Mouse (Mus musculus): ENCODE data around the gene Ghrl.

- TF ChIP-seq CTCF (IDR thresholded peaks at IDR 0.05; ENCODE audit: extremely low read depth, insufficient read depth, insufficient read length, insufficient replicate concordance) (no peak), POLR2A (IDR thresholded peaks at IDR 0.05; ENCODE audit: low read depth, low read length) (no peak)
Observed at GRCm38 (mm10) chr6:113712718-113713117, 7.0 kb downstream of the Ghrl start.
